Mouse (Mus musculus) heart, adult 2 months (tissue): ENCODE measurements around the gene Coq2.

Experiments used
- CTCF ChIP-seq: fragments of 200-600 bp; IDR thresholded peaks from 2 replicates; pipeline ENCODE4 v1.8.1; 2022; ENCODE audit warnings: antibody characterized with exemption, mild to moderate bottlenecking, moderate library complexity
- POLR2A ChIP-seq: fragments of 200-500 bp; IDR thresholded peaks from 2 replicates; pipeline ENCODE4 v1.6.1; 2011; ENCODE audit warnings: mild to moderate bottlenecking, low read depth, low read length, control low read depth; ENCODE audit not compliant: insufficient read depth

DNA sequence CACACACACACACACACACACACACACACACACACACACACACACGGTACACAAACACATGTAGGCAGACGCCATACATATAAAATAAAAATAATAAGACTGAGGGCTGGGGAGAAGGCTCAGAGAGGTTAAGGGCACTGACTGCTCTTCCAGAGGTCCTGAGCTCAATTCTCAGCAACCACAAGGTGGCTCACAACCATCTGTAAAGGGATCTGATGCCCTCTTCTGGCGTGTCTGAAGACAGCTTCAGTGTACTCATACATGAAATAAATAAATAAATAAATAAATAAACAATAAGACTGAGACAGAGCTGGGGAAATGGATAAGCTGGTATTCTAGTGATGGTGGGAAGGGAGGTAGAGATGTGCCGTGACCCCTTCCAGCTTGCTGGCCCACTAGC, 10.7 kb upstream of the Coq2 start:
- TF ChIP-seq POLR2A (no peak), CTCF (no peak)
